Mouse (Mus musculus): ENCODE measurements around the gene Vmn1r2. TPM values are rescaled to one million over a fixed set of nuclear protein-coding genes. Genes with fewer than 3 reads are reported as not detected.
"Not testable (repeated sequence)": the region's sequence is repeated elsewhere in the genome, so short reads cannot be mapped to it uniquely, and the experiment has no call there.

Gene Vmn1r2
- not detected in 2 replicates for polyA plus RNA-seq (2012; ENCODE audit: insufficient read depth, insufficient read length, missing spikeins)

DNA sequence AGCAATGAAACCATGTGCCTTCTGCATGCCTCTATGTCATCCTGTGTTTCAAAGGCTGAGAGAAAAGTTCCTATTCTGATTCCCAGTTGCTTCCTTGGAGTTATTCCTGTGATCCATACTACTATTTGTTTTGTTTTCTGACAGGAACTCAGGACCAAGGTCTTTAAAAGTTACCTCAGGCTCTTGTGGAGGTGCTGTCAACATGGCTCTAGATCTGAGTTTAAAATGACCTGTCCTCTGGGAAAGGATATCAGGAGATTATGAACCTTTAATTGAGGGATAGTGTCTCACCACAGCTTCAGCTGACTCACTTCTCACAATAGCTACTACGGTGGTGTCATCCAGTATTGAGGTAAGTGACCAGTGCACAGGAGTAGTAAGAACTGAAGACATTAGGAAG is at the start of gene Vmn1r2:
Gene Vmn1r2, plus strand, starts transcription at position 301 of the 400 bp plus-strand sequence.
- not testable (repeated sequence) for H3K4me1 ChIP-seq (ENCODE audit: control insufficient read depth, insufficient read depth, insufficient read length, low read length); H3K27ac ChIP-seq (replicated peaks; ENCODE audit: low read depth, low read length); H3K4me3 ChIP-seq (ENCODE audit: insufficient read depth, low read depth, low read length)

DNA sequence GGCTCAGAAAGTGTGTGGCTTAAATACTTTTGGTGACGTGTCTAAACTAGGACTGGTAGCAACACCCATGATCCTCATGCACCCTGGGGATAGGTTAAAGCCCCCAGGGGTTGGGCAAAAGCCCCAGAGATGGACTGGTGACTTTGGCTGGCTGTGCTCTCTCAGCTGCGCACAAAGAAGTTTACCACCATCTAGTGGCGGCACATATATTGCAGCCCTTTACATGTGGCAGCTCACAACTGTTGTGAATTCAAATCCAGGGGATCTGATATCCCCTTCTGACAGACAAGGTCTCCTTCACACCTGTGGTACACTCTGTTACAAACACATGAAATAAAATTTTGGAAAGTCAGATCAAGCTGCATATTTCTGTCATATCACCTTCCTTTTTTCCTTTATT is 19.2 kb upstream of the Vmn1r2 start:
- not testable (repeated sequence) for H3K27ac ChIP-seq (replicated peaks; ENCODE audit: low read depth, low read length); H3K4me3 ChIP-seq (ENCODE audit: insufficient read depth, low read depth, low read length); H3K4me1 ChIP-seq (ENCODE audit: control insufficient read depth, insufficient read depth, insufficient read length, low read length)

DNA sequence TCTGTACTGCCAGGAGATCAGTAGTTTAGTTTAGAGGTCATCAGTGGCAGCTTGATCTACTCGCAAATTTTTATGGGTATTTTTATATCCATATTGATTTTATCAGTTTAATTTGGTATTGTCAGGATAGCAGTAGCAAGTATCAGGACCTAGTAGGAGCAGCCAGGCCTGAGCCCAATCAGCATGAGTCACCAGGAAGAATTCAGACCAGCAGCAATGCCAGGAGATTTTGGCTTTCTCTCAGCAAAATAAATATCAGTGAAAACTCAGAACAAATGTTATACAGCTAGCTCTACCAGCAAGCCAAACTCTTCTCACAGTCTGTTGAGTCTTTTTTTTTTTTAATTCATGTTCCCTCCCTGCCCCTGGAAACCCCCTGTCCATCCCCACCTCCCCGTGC is 13.8 kb upstream of the Vmn1r2 start:
- H3K27ac ChIP-seq (replicated peaks; ENCODE audit: low read depth, low read length); H3K4me1 ChIP-seq (ENCODE audit: control insufficient read depth, insufficient read depth, insufficient read length, low read length); H3K4me3 ChIP-seq (ENCODE audit: insufficient read depth, low read depth, low read length): not testable (repeated sequence)

DNA sequence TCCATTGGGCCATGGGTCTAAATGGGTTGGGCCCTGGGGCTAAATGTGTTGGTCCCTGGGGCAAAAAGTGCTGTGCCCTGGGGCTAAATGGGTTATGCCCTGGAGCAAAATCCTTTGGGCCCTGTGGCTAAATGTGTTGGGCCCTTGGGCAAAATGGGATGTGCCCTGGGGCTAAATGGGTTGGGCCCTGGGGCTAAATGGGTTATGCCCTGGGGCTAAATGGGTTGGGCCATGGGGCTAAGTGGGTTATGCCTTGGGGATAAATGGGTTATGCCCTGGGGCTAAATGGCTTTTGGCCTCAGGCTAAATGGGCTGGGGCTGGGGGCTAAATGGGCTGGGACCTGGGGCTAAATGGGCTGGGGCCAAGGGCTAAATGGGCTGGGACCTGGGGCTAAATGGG is 2.7 kb upstream of the Vmn1r2 start:
- not testable (repeated sequence) for H3K4me3 ChIP-seq (ENCODE audit: insufficient read depth, low read depth, low read length); H3K4me1 ChIP-seq (ENCODE audit: control insufficient read depth, insufficient read depth, insufficient read length, low read length); H3K27ac ChIP-seq (replicated peaks; ENCODE audit: low read depth, low read length)

DNA sequence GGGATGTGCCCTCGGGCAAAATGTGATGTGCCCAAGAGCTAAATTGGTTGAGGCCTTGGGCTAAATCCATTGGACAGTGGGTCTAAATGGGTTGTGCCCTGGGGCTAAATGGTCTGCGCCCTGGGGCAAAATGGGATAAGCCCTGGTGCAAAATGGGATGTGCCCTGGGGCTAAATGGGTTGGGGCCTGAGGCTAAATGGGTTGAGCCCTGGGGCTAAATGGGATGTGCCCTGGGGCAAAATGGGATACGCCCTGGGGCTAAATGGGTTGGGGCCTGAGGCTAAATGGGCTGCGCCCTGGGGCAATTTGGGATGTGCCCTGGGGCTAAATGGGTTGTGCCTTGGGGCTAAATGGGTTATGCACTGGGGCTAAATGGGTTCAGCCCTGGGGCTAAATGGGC is 2.1 kb upstream of the Vmn1r2 start:
- Histone ChIP-seq H3K4me3 (ENCODE audit: insufficient read depth, low read depth, low read length) (no peak overlapping the region), H3K4me1 (ENCODE audit: control insufficient read depth, insufficient read depth, insufficient read length, low read length) (no peaks in the 10 kb centered on the region), H3K27ac (replicated peaks; ENCODE audit: low read depth, low read length) (no peak overlapping the region)

DNA sequence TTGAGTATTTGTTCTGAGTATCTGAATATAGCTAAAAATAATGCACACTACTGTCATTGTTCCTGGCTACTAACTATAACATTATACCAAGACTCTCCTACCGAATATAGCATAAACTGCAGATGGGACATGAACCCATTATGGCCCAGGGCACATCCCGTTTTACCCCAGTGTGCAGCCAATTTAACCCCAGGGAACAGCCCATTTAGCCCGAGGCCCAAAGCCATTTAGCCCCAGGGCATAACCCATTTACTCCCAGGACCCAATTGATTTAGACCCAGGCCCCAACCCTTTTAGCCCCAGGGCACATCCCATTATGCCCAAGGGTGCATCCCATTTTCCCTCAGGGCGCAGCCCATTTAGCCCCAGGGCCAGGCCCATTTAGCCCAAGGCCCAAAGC is 7.5 kb downstream of the Vmn1r2 start:
- not testable (repeated sequence) for H3K4me1 ChIP-seq (ENCODE audit: control insufficient read depth, insufficient read depth, insufficient read length, low read length); H3K27ac ChIP-seq (replicated peaks; ENCODE audit: low read depth, low read length); H3K4me3 ChIP-seq (ENCODE audit: insufficient read depth, low read depth, low read length)

DNA sequence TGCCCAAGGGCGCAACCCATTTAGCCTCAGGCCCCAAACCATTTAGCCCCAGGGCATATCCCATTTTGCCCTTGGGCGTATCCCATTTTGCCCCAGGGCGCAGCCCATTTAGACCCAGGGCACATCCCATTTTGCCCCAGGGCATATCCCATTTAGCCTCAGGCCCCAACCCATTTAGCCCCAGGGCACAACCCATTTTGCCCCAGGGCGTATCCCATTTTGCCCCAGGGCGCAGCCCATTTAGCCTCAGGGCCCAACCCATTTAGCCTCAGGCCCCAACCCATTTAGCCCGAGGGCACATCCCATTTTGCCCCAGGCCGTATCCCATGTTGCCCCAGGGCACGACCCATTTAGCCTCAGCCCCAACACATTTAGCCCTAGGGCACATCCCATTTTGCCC is 8.6 kb downstream of the Vmn1r2 start:
- H3K27ac ChIP-seq (replicated peaks; ENCODE audit: low read depth, low read length); H3K4me3 ChIP-seq (ENCODE audit: insufficient read depth, low read depth, low read length); H3K4me1 ChIP-seq (ENCODE audit: control insufficient read depth, insufficient read depth, insufficient read length, low read length): not testable (repeated sequence)

DNA sequence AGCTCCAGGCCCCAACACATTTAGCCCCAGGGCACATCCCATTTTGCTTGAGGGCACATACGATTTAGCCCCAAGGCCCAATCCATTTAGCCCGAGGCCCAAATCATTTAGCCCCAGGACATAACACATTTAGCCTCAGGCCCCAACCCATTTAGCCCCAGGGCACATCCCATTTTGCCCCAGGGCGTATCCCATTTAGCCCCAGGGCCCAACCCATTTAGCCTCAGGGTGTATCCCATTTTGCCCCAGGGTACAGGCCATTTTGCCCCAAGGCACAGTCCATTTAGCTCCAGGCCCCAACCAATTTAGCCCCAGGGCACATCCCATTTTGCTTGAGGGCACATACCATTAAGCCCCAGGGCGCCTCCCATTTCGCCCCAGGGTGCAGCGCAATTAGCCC is 9.1 kb downstream of the Vmn1r2 start:
- H3K4me3 ChIP-seq (ENCODE audit: insufficient read depth, low read depth, low read length); H3K4me1 ChIP-seq (ENCODE audit: control insufficient read depth, insufficient read depth, insufficient read length, low read length); H3K27ac ChIP-seq (replicated peaks; ENCODE audit: low read depth, low read length): not testable (repeated sequence)

DNA sequence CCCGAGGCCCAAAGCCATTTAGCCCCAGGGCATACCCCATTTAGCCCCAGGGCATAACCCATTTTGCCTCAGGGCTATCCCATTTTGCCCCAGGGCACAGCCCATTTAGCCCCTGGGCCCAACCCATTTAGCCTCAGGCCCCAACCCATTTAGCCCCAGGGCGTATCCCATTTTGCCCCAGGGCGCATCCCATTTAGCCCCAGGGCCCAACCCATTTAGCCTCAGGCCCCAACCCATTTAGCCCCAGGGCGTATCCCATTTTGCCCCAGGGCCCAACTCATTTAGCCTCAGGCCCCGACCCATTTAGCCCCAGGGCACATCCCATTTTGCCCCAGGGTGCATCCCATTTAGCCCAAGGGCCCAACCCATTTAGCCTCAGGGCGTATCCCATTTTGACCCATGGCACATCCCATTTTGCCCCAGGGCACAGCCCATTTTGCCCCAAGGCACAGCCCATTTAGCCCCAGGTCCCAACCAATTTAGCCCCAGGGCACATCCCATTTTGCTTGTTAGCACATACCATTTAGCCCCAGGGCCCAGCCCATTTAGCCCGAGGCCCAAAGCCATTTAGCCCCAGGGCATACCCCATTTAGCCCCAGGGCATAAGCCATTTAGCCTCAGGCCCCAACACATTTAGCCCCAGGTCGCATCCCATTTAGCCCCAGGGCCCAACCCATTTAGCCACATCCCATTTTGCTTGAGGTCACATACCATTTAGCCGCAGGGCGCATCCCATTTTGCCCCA is 9.8 kb downstream of the Vmn1r2 start:
- H3K4me3 ChIP-seq (ENCODE audit: insufficient read depth, low read depth, low read length); H3K27ac ChIP-seq (replicated peaks; ENCODE audit: low read depth, low read length); H3K4me1 ChIP-seq (ENCODE audit: control insufficient read depth, insufficient read depth, insufficient read length, low read length): not testable (repeated sequence)

DNA sequence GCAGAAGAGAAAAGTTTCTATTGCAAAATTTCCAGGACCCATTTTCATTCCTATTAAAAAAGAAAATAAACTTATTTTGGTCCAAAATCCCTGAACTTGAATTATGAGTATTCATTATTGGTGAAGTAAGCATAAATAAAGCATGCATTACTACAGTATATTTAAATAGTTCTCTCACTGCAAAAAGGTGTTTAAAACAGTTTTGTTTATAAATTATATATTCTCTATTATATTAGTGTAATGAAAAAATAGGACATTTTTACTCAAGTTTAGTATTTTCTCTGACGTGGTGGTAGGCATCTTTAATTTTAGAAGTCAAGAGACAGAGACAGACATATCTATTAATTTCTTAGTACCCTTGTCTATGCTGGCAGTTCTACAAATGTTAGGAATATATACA is 18.1 kb downstream of the Vmn1r2 start, which contains the start of gene Vmn1r3:
Gene Vmn1r3, minus strand, starts transcription at position 101 of the 400 bp plus-strand sequence.
- not testable (repeated sequence) for H3K4me3 ChIP-seq (ENCODE audit: insufficient read depth, low read depth, low read length); H3K4me1 ChIP-seq (ENCODE audit: control insufficient read depth, insufficient read depth, insufficient read length, low read length); H3K27ac ChIP-seq (replicated peaks; ENCODE audit: low read depth, low read length)

DNA sequence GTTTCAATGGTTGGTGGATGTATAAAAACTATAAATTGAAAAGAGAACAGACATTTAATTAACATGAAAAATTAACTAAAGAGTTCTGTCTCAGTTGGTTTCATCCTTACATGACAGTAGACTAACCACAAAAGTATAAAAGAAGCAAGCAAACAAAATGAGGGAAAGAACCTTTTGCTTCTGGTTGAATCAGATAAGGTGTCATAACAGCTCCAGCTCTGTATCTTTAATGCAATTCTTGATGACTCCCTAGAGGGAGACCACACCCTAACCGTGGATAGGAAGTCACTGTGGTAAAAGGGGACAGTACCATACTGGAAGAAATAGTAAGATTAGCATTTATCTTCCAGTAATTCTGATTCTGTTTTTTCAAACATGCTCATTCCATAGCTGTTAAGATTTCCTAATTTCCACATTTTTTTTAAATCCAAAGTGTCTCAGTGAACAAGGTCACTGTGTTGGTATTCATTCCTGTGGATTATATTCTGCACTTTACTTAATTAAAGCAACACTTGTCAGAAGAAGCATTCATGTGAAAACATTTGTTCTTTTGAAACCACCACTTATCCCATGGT is 42.6 kb downstream of the Vmn1r2 start:
- not testable (repeated sequence) for H3K4me1 ChIP-seq (ENCODE audit: control insufficient read depth, insufficient read depth, insufficient read length, low read length)

DNA sequence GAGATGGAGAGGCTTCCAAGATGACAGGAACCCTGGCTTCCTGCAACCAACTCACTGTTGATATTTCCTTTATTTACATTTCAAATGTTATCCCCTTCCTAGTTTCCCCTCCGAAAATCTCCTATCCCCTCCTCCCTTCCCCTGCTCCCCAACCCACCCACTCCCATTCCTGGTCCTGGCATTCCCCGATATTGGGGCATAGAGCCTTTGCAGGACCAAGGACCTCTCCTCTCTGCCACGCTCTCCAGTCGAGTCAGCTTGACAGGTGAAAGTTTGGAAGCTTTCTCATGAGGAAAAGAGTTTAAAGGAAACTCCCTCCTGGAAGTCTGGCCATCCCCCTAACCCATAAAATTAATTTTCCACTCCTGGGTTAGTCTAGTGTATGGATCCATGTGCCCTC is 46.2 kb downstream of the Vmn1r2 start:
- H3K4me1 ChIP-seq (ENCODE audit: control insufficient read depth, insufficient read depth, insufficient read length, low read length); H3K4me3 ChIP-seq (ENCODE audit: insufficient read depth, low read depth, low read length); H3K27ac ChIP-seq (replicated peaks; ENCODE audit: low read depth, low read length): not testable (repeated sequence)

More for the DNA sequence above, 42.6 kb downstream of the Vmn1r2 start:
- H3K4me3 ChIP-seq (ENCODE audit: insufficient read depth, low read depth, low read length); H3K27ac ChIP-seq (replicated peaks; ENCODE audit: low read depth, low read length): not testable (repeated sequence)

DNA sequence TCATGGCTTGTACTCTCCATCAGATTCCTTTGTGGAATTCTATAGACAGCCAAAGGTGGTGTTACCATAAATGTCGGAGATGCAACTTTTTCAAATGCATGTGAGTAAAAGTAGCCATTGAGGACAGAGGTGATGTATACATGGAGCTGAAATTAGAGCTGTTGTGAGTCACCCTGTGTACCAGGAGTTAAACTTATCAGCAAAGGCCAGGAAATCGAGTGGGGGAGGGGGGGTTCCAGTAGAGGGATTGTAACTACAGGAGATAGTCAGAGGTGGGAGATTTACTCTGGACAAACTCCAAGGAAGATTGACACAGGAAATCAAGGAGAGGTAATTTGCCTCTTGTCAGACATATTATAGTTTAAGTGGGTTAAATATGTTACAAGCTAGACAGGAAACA is 49.3 kb downstream of the Vmn1r2 start:
- H3K4me1 ChIP-seq (ENCODE audit: control insufficient read depth, insufficient read depth, insufficient read length, low read length); H3K27ac ChIP-seq (replicated peaks; ENCODE audit: low read depth, low read length); H3K4me3 ChIP-seq (ENCODE audit: insufficient read depth, low read depth, low read length): not testable (repeated sequence)
